Mouse (Mus musculus): ENCODE results near the gene Mdm1. TPM values are rescaled to one million over a fixed set of nuclear protein-coding genes. Genes with fewer than 3 reads are reported as not detected.
A peak's percentile ranks its signal among the peaks of the same experiment; 100 is the strongest.

Mdm1 gene
- total and polyA plus RNA-seq, 2 experiments from 2014 or later: 23.0 to 31.0 TPM

- ATAC-seq (peak; percentile 91), DNase-seq (ENCODE audit: low spot score) (peak; percentile 86)
- Histone ChIP-seq H3K4me1 (ENCODE audit: insufficient read depth, low read length) (no peaks in the 10 kb centered on the region), H3K4me2 (ENCODE audit: low read depth, low read length) (peak overlapping the region; percentile 21), H3K9ac (replicated peaks; ENCODE audit: low read length) (no peak overlapping the region), H3K36me3 (ENCODE audit: insufficient read depth, low read length) (no peaks in the 10 kb centered on the region), H3K4me3 (ENCODE audit: low read length) (no peak overlapping the region), H3K27ac (peak overlapping the region; percentile 43; the same call in 1 of the 2 replicates), H3K27me3 (ENCODE audit: insufficient read depth, low read length) (no peaks in the 10 kb centered on the region), H3K9me3 (ENCODE audit: low read length) (no peaks in the 10 kb centered on the region)
- WGBS: 32% methylated on average over 13 of the region's 13 CpGs
- TF ChIP-seq CTCF (IDR thresholded peaks at IDR 0.05; ENCODE audit: low read depth): 0 out of 2 replicates have a peak, but pooled peaks have one; percentile 12
These were observed 19.7 kb upstream of the Mdm1 start for GRCm38 (mm10) chr10:118121937-118122285.

- H3K4me1 ChIP-seq (ENCODE audit: insufficient read depth, low read length): no peaks in the 10 kb centered on the region
- DNase-seq (ENCODE audit: low spot score) (peak; percentile 59), ATAC-seq (peak; percentile 53)
- 65% methylated on average over 11 of the region's 11 CpGs for WGBS
- no peak for TF ChIP-seq CTCF (IDR thresholded peaks at IDR 0.05; ENCODE audit: low read depth)
- no peak overlapping the region for H3K4me2 ChIP-seq (ENCODE audit: low read depth, low read length)
- H3K27ac ChIP-seq: peak overlapping the region; percentile 43
- no peaks in the 10 kb centered on the region for H3K9me3 ChIP-seq (ENCODE audit: low read length)
- H3K36me3 ChIP-seq (ENCODE audit: insufficient read depth, low read length): no peaks in the 10 kb centered on the region
- H3K4me3 ChIP-seq (ENCODE audit: low read length): no peak overlapping the region
- no peak overlapping the region for H3K9ac ChIP-seq (replicated peaks; ENCODE audit: low read length)
- no peaks in the 10 kb centered on the region for H3K27me3 ChIP-seq (ENCODE audit: insufficient read depth, low read length)
These were observed 19.0 kb upstream of the Mdm1 start for GRCm38 (mm10) chr10:118122441-118123162.

- Histone ChIP-seq H3K9me3 (ENCODE audit: low read length) (no peaks in the 10 kb centered on the region), H3K4me1 (ENCODE audit: insufficient read depth, low read length) (no peaks in the 10 kb centered on the region), H3K36me3 (ENCODE audit: insufficient read depth, low read length) (no peaks in the 10 kb centered on the region), H3K4me3 (ENCODE audit: low read length) (no peak overlapping the region), H3K27ac (no peak overlapping the region), H3K4me2 (ENCODE audit: low read depth, low read length) (no peak overlapping the region), H3K27me3 (ENCODE audit: insufficient read depth, low read length) (no peaks in the 10 kb centered on the region), H3K9ac (replicated peaks; ENCODE audit: low read length) (no peak overlapping the region)
- ATAC-seq: no peak
- 95% methylated on average over 7 of the region's 7 CpGs for WGBS
- no peak for DNase-seq (ENCODE audit: low spot score)
- TF ChIP-seq CTCF (IDR thresholded peaks at IDR 0.05; ENCODE audit: low read depth): no peak
These were observed 16.4 kb upstream of the Mdm1 start for GRCm38 (mm10) chr10:118125236-118125635.

- no peak for ATAC-seq
- 74% methylated on average over 25 of the region's 25 CpGs for WGBS
- TF ChIP-seq CTCF (IDR thresholded peaks at IDR 0.05; ENCODE audit: low read depth): no peak
These were observed 15.7 kb upstream of the Mdm1 start for GRCm38 (mm10) chr10:118125776-118126445.

DNA sequence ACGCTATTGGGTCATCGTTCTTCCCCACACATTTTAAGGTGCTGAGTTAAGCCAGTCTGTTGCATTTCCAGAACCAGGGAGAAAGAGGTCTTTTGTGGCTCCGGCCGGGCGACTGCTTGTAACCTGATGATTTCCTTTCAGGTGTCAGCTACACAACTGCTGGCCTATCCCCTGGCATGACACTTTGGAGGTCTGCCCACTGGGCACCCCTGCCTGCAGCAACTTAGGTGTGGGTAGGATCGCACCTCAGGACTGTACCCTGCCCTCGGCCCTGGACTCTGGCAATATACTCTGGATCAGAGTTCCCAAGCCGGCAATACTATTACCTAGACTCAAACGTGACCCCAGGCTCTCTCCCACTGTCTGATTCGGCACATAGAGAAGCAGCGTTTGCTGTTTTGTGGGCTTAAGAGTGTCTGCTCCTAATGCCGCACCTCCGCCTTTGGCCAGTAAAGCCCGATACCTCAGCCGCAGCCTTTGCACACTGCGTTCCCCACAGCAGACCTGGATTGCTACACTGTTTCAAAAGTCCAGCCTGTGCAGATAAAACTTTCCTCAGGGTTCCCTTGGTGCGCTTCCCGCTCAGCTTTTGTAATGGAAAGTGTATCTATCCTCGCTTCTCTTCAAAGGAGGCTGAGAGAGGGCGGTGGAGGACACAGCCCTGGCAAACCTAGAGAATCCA lies 12.5 kb upstream of the Mdm1 start:
- no peak for TF ChIP-seq CTCF (IDR thresholded peaks at IDR 0.05; ENCODE audit: low read depth)
- Histone ChIP-seq H3K4me3 (ENCODE audit: low read length) (no peak overlapping the region), H3K36me3 (ENCODE audit: insufficient read depth, low read length) (no peaks in the 10 kb centered on the region), H3K9ac (replicated peaks; ENCODE audit: low read length) (no peak overlapping the region), H3K4me1 (ENCODE audit: insufficient read depth, low read length) (no peaks in the 10 kb centered on the region), H3K27ac (no peak overlapping the region), H3K27me3 (ENCODE audit: insufficient read depth, low read length) (no peaks in the 10 kb centered on the region), H3K4me2 (ENCODE audit: low read depth, low read length) (no peak overlapping the region), H3K9me3 (ENCODE audit: low read length) (no peaks in the 10 kb centered on the region)
- DNase-seq (ENCODE audit: low spot score): no peak
- 50% methylated on average over 20 of the region's 20 CpGs for WGBS
- ATAC-seq: no peak

More at GRCm38 (mm10) chr10:118125776-118126445, 15.7 kb upstream of the Mdm1 start:
- Histone ChIP-seq H3K27ac (no peak overlapping the region), H3K4me2 (ENCODE audit: low read depth, low read length) (no peak overlapping the region), H3K36me3 (ENCODE audit: insufficient read depth, low read length) (no peaks in the 10 kb centered on the region), H3K27me3 (ENCODE audit: insufficient read depth, low read length) (no peaks in the 10 kb centered on the region), H3K4me3 (ENCODE audit: low read length) (no peak overlapping the region), H3K9ac (replicated peaks; ENCODE audit: low read length) (no peak overlapping the region), H3K4me1 (ENCODE audit: insufficient read depth, low read length) (no peaks in the 10 kb centered on the region), H3K9me3 (ENCODE audit: low read length) (no peaks in the 10 kb centered on the region)
- DNase-seq (ENCODE audit: low spot score): no peak

- no peak overlapping the region for H3K27ac ChIP-seq
These were observed 11.6 kb upstream of the Mdm1 start for GRCm38 (mm10) chr10:118130016-118130415.

More at GRCm38 (mm10) chr10:118130016-118130415, 11.6 kb upstream of the Mdm1 start:
- Histone ChIP-seq H3K9ac (replicated peaks; ENCODE audit: low read length) (no peak overlapping the region), H3K36me3 (ENCODE audit: insufficient read depth, low read length) (no peaks in the 10 kb centered on the region), H3K9me3 (ENCODE audit: low read length) (no peaks in the 10 kb centered on the region), H3K4me2 (ENCODE audit: low read depth, low read length) (no peak overlapping the region), H3K4me1 (ENCODE audit: insufficient read depth, low read length) (no peaks in the 10 kb centered on the region), H3K4me3 (ENCODE audit: low read length) (no peak overlapping the region), H3K27me3 (ENCODE audit: insufficient read depth, low read length) (no peaks in the 10 kb centered on the region)
- ATAC-seq (no peak), DNase-seq (ENCODE audit: low spot score) (no peak)
- WGBS: 51% methylated on average over 2 of the region's 2 CpGs
- no peak for TF ChIP-seq CTCF (IDR thresholded peaks at IDR 0.05; ENCODE audit: low read depth)

Measured in hindbrain, postnatal 0 days (tissue).